Mouse (Mus musculus): ENCODE data around the gene Nmnat2. TPM values are rescaled to one million over a fixed set of nuclear protein-coding genes. Genes with fewer than 3 reads are reported as not detected.

Nmnat2 gene
- total RNA-seq, 2 experiments from 2014 or later: 104 to 109 TPM

DNA sequence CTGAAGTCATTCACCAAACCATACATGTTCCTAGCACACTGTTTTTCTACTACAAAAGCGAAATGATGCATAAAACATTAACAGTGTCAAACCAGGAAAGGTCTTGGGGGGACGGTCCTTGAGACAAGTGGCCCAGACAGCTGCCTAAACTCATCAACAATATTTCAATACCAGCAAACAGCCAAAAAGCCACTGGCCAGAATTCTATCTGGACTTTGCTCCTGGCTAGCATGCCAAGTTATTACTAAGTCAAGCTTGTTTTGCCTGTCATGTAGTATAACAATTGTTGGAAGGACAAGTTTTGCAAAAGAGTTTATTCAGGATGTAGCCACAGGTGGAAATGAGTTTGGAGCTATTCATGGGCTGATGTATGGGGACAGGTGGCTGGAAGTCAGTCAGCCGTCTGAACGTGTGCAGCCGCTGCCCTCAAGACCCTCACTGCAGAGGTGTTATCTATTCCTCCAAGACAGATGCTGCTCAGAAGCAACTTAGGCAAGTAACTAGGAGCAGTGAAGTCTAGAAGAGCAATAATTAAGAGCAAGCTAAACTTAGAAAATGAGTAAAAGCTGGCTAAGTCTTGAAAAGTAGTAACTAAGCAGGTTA is 202.3 kb downstream of the Nmnat2 start:
- no peak for DNase-seq (ENCODE audit: low spot score in 2 of 2)

GRCm38 (mm10) chr1:153159137-153159536 is 204.3 kb downstream of the Nmnat2 start:
- DNase-seq (ENCODE audit: low spot score in 2 of 2): no peak

DNA sequence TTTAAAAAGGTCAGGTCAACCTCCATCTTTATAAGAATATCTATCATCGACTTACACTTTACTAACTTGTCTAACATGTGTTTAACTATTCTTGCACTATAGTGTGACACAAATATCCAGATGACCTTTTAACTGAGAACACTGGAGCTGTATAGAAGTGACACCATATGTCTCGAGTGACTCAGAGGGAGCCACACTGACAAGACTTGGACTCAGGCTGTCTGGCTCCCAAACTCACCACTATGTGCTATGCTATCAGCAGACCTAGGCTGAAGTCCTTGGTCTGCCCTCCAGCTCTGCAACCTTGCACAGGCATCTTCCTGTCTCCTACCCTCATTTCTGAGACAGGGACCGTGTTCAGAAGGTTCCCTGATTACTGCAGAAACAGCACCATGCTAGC is 209.0 kb downstream of the Nmnat2 start:
- no peak for DNase-seq (ENCODE audit: low spot score in 2 of 2)

- DNase-seq (ENCODE audit: low spot score in 2 of 2): no peak
These were observed 213.5 kb downstream of the Nmnat2 start for GRCm38 (mm10) chr1:153168293-153168692.

Other genes with a start within 250 kb of the Nmnat2 start
- not detected for gene Apobec4, start 204.4 kb upstream of the Nmnat2 start, total RNA-seq (2021)
- gene Rgl1, start 188.6 kb upstream of the Nmnat2 start, total RNA-seq (2021): 10 to 100 TPM; 78.7 to 79.5 TPM
- gene Arpc5, start 188.5 kb upstream of the Nmnat2 start, total RNA-seq (2021): 100 to 1,000 TPM; 237 to 247 TPM
- gene Ncf2, start 154.8 kb upstream of the Nmnat2 start, total RNA-seq (2021): 1 to 10 TPM; 2.9 to 3.1 TPM
- 10 to 100 TPM; 78.9 to 80.4 TPM for gene Smg7, start 52.3 kb upstream of the Nmnat2 start, total RNA-seq (2021)
- 1 to 10 TPM; 1.4 to 2.0 TPM for gene Lamc2, start 231.5 kb downstream of the Nmnat2 start, total RNA-seq (2021)